Mouse (Mus musculus) spleen, postnatal 10 days (tissue): Measurements from ENCODE around the gene Rtn4r.

Source experiments
- DNase-seq, 2 experiments: peaks; one replicate each; pipeline ENCODE4 v3.0.0; 2021 to 2022; ENCODE audit warnings: low spot score in 2 of 2

The Rtn4r gene

DNA sequence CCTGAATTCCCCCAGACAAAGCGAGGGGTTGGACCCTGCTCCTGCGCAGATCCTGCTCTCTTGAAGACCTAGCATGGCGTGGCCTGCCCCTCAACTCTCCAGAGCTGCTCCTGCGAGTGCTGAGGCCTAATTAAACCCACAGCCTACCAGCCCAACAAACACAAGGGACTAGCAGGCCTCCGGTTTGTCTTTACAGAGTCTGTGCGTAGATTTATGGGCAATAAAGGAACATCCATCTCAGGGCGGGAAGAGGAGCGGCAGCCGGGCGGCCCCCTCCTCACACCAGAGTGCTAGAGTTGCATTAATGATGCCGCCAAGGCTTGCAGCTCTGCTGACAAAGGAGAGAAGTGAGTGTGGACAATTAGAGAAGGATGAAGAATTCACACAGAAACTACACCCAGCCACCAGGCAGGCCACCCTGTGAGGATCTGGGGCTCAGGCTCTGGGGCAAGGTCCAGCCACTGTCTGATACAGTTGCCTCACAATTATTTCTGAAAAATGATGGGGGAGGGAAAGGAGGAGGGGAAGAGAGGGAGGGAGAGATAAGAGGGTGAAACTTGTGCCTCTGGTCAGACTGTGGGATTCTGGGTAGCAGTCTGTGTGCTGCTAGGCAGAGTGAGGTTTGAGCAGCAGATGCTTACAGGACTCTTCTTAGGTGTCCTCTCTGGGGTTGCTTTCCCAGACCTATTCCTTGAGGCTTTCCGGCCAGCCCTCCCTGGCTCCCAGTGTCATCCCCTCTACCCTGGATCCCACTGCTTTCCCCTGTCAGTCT, 29.3 kb downstream of the Rtn4r start:
- DNase-seq = no peak

DNA sequence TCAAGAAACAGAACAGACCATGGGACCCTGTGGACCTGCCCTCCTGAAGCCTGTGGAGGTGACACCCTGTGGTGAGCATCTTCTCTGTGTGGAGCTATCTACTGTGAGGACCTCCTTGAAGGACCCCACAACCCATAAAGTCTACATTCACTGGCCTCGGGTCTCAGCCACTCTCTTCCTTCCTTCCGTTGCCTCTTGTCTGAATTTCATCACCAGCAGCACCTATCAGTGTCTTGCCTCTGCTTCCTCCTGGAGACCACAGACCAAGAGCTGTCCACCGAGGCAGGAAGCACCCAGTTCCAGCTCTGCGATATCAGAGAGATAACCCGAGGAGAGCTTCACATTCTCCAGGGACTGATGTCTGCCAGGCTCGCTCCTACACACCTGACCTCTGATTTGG, 31.8 kb downstream of the Rtn4r start:
- DNase-seq = no peak

DNA sequence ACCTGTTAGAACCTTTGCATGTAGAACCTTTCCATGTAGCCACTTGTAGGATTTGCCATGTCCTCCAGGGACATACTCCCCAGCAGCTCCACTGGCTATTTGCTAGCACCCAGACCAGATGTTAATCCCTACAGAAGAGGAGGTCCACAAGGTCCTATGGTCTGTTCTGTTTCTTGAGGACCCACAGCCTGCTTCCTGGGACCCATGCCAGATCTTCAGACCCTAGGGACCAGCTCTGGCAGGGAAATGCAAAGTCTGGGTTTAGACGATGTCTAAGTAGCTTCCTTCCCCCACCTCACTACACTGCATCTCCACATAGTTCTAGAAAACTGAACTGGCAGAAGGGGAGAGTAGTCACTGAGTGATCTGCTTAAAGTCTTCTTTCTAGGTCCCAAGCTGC, 32.3 kb downstream of the Rtn4r start:
- DNase-seq = no peak

DNA sequence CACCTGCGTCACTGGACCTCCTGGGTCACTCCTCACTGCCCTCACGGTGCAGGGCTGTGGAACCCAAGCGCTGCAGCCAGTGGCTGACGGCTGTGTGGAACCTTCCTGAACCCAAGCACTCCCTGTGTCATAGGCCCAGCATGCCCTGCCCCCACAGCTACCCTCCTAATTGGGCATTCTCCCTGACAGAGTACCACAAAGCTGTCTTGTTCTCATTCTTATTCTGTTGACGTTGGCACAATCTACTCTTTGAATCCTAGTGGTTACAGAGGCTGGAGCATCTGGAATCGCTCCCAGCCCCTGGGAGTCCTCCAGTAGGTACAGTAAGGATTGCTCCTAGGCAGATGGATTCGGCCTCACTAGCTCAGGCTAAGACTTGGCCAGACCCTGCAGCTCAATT, 33.1 kb downstream of the Rtn4r start:
- no peak for DNase-seq

DNA sequence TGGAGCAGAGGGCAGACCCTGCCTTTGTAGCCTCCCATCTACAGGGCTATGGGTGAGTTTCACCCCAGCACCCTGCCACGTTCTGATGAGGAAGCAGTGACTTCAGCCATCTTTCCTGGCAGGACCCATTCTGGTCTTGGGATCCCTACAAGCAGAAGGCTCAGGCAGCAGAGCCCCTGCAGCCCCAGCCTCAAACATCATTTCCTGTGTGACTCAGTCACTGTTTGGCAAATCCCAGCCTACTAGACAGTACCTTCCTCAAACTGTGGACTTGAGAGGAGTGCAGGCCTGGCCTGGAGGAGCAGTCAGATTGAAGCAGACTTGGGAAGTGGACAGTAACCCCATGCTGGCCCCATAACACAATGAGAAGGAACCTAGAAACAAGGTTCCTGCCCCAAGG, 33.7 kb downstream of the Rtn4r start:
- DNase-seq = no peak

DNA sequence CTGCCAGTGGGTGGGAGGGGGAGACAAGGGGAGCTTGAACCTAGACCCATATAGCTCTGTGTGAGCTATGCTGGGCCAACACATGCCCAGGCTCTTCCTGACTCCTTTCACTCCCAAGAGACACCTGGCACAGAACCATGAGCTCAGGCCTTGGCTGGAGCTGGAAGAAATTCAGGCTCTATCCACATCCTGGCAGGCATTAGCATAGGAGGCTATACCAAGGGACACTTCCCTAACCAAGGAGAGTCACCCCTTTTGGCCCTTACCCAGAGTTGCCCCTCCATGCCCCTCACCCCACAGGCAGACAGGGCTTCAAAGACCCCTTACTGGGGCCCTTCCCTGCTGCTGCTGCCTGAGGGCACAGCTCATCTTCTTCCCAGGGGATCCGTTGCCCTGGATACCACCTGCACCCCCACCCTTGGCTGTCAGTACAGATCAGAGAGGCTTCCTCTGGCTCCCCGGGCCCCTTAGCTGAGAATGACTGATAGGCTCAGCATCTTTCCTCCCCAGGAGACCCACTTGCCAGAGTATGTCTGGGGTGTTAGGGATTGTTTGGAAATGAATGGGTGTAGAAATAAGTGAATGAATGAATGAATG, 37.3 kb downstream of the Rtn4r start:
- no peak for DNase-seq

DNA sequence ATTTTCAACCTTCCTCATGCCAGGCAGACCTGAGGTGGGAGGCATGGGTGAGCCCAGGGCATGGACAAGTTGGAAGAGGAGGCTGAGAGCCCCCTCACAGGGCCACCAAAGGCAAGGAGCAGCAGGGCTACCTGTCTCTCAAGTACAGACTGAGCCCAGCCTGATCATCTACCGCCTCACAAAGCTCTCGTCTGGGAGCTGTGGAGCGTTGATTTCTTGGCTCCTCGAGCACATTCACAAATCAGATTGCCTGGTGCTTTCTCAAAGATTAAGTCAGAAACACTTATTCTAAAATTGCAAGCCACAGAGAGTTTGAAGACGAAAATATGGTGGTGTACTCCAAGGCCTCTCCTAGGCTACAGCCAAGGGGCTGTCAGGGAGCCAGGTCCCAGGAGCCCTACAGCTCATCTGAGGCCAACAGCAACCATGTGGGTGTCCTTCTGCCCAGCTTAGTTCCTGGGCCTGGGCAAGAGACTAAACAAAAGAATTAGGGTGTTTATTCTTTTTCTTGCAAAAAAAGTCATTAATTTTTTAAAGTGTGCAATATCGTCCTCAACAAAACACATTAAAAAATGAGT, 39.3 kb downstream of the Rtn4r start:
- DNase-seq = no peak

DNA sequence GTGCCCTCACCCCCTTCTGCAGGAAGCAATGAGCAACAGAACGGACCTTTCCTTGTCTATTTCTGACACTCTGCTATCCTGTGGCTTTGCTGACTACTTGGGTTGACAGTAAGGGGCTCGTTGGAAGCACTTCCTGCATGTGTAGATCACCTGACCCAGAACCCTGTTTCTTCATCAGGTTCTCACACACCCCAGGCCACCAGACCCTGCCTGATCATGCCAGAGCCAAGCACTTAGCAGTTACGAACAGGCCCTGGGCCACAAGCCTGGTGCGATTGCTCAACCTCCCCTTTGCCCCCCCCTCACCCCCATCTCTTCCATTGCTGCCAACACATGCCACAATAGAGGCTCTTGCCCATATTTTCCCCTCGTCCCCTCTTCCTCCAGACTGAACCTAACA, 41.7 kb downstream of the Rtn4r start:
- DNase-seq = no peak

DNA sequence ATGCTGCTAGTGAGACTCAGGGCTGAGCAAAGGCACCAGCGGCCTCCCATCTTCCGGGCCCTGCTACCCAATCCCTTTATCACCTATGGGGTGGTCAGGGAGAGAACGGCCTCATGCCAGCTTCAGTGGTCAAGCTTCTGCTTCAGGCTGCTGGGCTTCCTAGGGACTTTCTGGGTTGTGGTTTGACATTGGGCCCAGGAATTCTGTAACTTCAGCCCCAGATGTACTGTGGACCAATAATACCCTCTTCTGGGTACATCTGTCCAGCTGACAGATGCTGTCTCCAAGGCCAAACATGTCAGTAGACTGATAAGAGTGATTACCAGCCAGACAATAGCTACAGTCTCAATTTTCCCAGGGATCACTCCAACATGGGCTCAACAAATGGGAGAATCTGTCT, 42.3 kb downstream of the Rtn4r start:
- DNase-seq = no peak

DNA sequence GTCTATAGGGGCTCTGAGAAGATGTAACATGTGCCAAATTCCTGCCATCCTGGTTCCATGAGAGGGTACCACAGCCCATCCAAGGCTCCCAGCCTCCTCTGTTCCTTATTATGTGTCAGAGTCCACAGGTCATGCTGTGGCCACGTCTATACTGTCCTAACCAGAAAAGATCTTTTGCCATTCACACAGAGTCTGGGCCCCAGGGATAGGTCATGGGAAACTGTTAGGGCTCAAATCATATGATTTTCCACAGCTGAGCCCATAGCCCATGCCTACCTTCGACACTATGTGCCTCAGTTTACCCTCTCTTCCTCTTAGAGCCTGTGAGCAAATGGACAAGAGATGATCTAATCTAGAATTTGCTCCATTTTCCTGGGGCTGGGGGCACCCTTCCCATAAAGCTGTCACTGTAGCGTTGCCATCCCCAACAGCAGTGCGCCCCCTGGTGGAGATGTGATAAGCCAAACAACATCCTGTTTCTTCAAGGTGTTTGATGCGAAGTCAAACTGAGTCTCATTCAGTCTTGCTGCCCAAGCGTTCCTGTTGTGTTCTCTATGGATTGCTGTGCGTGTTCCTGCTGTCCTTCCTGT, 44.9 kb downstream of the Rtn4r start:
- DNase-seq = peak; percentile 69 to 89

DNA sequence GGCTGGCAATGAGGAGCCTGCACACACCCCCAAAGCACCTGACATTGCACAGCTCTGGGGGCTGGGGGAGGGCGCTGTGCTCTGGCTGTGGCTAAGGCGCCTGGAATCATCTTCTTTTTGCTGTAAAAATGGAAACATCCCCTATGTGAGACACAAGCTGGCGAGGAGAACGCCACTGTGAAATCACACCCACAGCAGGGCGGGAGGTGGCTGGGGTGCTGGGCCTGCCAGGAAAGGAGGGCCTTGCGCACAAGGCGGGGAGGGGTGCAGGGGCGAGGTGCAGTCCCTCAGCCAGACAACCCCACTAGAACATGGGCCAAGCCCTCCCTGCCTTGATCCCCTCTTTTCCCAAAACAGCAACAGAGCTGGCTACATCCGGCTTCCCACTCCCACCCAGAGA, 45.8 kb downstream of the Rtn4r start:
- no peak for DNase-seq

DNA sequence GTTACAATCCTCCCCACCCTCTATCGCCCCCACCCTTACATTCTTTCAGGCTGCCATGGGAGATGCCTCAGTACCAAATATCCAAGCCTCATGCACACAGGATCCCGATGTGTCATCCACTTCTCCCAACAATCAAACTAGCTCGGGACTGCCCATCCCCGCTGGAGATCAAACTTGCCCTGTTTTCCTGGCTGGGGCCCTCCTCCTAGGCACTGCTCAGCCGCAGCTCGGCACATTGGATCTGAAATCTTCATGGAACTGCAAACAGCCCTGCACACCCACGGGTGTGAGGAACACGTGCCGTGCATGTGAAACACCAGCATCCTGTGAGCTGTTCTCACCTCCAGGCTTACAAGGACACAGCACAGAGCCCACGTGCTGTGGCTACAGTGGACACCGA, 46.3 kb downstream of the Rtn4r start:
- no peak for DNase-seq

DNA sequence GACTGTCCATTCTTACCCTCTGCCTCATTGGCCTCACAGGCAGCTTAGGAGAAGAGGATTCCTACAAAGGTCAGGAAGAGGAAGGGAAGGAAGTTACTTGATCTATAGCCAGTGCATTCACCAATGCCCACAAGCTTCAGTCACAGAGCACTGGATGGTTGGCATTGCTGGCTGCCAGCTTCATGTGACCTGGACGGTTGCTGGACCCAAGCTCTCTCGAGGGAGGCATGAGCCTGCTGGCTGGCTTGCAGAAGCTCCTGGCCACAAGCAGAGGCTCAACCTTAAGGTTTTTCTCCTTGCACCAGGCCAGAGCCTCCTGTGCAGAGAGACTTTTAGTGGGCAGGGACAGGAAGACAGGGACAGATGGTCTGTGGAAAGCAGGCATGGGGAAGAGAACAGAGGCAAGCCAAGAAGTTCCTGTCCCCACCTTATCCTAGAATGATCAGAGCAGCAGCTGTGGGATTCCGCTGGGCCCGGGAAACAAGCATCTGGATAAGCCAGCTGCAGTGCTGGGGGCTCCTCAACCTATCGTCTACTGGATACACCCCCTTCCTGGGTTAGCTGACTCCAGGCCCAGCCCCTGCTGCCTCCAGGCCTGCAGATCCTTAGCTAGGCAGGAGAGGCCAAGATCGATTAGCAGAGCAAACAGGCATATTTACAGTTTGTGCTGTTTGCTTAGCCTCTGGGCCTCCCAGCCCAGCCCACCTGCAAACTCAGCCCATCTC, 48.5 kb downstream of the Rtn4r start:
- DNase-seq = no peak

DNA sequence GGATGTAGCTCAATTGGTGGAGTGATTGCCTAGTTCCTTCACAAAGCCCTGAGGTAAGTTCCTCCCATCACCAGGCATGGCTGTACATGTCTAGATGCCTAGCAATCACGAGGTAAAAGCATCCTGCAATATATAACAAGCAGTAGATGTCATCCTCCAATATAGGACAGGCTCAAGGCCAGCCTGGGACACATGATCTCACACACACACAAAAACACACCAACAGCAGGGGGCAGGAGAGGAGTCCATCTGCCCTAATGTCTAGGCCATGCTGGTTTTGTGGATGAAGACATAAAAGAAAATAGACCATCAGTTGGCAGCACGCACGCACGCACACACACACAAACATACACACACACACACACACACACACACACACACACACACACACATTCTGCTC, 49.3 kb downstream of the Rtn4r start:
- no peak for DNase-seq

DNA sequence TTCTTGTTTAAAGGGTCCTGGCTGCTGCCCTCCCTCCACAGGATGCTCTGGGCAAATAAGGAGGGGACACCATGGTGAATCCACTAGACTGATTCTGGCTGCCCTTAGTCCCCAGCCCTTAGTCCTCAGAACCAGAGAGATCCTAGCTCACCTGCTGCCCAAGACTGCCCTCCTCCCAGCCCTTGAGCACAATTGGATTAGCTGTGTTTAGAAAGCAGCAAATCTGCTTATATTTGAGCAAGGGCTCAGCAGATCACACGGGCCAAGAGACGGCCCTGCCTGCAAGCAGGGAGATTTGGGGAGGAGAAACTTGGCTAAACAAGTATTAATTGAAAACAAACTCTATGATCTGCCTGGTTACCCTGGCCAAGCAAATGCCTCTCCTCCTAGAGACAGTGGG, 52.1 kb downstream of the Rtn4r start:
- DNase-seq = no peak

DNA sequence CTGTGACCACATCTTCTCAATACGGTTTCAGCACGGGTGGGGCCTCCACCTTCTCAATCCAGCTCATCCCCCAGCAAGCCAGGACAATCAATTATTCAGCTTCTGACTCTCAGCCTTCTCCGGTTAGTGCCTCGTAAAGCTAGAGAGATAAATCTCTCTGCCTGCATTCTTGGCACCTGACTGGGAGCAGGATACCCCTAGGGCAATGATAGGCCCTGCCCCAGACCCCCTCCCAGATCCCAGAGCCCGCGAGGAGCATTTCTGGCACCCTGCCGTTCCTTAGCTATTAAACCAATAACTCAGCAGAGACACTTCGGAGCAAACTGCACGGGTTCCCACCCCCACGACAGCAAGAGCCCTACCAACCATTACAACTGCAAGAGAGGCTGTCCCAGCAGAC, 54.0 kb downstream of the Rtn4r start:
- no peak for DNase-seq

DNA sequence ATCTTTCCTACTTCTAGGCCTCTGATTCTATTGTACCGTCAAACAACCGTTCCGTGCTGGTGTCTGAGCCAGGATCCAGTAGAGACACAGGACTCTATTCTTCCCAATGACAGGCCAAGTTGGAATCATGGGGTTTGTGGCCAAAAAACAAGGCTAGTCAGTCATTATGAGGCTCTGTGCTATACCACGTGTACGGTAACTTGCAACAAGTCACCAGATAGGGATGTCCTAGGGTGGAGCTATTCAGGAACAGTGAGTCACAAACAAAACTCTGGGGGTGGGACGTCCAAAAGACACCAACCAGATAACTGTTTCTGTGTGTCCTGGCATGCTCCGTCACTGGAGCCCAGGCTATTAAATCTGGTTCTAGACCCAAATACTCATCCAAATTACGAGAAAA, 55.3 kb downstream of the Rtn4r start:
- DNase-seq = no peak

DNA sequence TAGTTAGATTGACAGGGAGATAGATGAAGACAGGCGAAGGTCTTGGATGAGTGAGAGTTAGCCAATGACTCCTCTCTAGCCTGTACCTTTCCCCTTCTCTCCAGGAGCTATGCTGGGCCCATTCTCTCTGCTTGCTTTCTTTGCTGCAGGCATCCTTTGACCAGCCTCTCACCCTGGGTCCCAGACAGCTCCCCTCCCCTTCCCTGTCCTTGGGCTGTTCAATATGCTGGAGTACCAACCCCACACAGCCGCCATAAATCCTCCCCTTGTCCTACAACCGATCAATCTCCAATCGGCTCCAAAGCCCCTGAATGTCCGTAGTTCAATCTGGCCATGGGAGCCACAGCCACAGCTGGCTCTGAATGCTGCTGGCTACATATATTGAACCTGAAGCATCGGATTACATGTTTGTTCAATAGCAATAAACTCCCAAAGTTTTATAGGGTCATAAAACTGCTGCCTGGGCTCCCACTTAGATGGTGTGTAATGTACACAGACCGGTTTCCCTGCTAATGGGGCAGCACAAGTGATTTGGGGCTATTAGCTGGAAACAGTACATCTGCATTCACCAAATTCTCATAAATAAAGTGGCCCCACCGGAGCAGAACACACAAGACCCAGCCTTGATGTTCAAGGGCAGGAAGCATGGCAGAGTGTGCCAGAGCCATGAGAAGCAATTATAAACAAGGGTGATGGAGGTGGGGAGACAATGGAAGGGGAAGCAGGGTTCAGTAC, 58.4 kb downstream of the Rtn4r start:
- DNase-seq = no peak

DNA sequence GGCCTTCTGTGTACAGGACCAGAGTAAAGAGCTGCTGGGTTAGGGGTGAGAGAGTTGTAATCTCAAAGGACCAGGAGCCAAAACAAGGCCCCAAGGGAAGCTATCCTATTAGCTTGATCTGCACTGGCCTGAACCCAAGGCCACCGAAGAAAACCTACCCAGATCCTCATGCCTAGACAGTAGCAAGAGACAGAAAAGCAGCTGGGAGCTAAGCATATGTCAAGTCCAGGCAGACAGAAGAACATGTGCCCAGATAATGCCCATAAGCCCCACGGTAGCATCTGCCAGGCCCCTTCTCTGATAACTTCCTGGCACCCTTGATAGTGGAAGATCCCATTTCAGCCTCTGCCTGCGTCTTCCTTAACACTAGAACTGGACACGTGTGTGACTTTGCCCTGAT, 59.4 kb downstream of the Rtn4r start:
- no peak for DNase-seq

DNA sequence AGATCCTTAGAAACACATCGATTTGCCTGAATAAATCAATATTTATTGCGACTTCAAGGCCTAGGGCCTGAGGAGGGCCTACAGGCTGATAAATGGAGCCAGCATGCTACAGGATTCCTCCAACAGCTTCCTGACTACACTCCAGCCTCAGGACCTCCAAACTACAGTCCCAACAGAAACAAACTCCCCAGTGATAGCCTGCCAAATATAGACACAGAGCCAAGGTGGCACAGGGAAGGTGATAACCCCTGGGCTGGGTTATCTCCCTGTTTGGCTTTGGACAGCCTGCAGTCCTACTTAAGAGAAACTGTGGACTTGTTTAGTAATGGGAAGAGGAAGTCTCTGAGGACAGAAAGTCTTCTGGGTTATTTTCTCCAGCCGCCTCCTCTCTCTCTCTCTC, 59.8 kb downstream of the Rtn4r start:
- DNase-seq = no peak

DNA sequence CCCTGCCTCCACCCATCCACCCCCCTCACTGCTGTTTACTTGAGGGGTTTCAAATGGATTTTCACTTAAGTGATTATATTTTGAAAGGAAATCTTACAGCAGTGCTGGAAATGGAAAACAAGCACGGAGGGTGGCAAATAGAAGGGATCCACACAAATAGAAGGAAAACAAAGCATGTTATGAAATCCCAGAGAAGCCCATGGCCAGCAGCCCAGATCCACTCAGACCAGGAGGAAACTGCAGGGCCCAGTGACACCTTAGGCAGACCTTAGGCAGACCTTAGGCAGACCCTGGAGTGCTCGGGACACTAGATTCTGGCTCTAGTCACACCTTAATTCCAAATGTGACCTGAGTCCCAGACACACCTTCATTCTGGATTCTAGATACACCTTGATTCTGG, 63.6 kb downstream of the Rtn4r start:
- DNase-seq = no peak
